Mouse (Mus musculus) CD4-positive, CD25-positive, alpha-beta regulatory T cell, adult 9 weeks (primary cell): Measurements from ENCODE around the gene Pum2. TPM values are rescaled to one million over a fixed set of nuclear protein-coding genes. Genes with fewer than 3 reads are reported as not detected.

ENCODE experiments used
- polyA plus RNA-seq: library from polyadenylated mRNA; unstranded; fragments of 100-300 nt; shearing (Covaris generic); gene quantifications from one replicate; pipeline ENCODE4 v1.2.1, GENCODE M21; 2017

The Pum2 gene
- 13.6 TPM for polyA plus RNA-seq

GRCm38 (mm10) chr12:8673974-8674306 is at the start of gene Pum2:
Gene Pum2, plus strand, starts transcription at chr12:8674134.

GRCm38 (mm10) chr12:8770946-8771843 is 97.3 kb downstream of the Pum2 start, which contains the start of gene Sdc1:
Gene Sdc1, plus strand, starts transcription at chr12:8771323.

Other genes with a start within 250 kb of the Pum2 start
- gene Rhob, start 174.1 kb upstream of the Pum2 start, polyA plus RNA-seq: 0.50 TPM
- gene Slc7a15, start 75.1 kb upstream of the Pum2 start, polyA plus RNA-seq: not detected
- not detected for gene Sdc1, start 97.2 kb downstream of the Pum2 start, polyA plus RNA-seq
- gene Laptm4a, start 247.5 kb downstream of the Pum2 start, polyA plus RNA-seq: 172 TPM